Mouse (Mus musculus): ENCODE measurements around the gene Vav2. TPM values are rescaled to one million over a fixed set of nuclear protein-coding genes. Genes with fewer than 3 reads are reported as not detected.

Vav2 gene
- total and polyA plus RNA-seq, 2 experiments from 2014 or later, result 2.4 to 16.8 TPM

GRCm38 (mm10) chr2:27462901-27463300 lies 36.1 kb upstream of the Vav2 start:
- Histone ChIP-seq H3K9me3 (replicated peaks; ENCODE audit: control insufficient read depth, low read length) (no peaks in the 10 kb centered on the region), H3K9ac (replicated peaks; ENCODE audit: low read depth, low read length) (no peak overlapping the region), H3K4me1 (ENCODE audit: control insufficient read depth, insufficient read depth) (no peaks in the 10 kb centered on the region), H3K4me3 (ENCODE audit: low read depth, low read length) (no peak overlapping the region), H3K4me2 (ENCODE audit: low read depth, low read length) (no peak overlapping the region), H3K36me3 (replicated peaks; ENCODE audit: control insufficient read depth, insufficient read depth, low read length) (peaks cover 61% of the 10 kb centered on the region), H3K27ac (ENCODE audit: low read depth) (no peak overlapping the region), H3K27me3 (ENCODE audit: control insufficient read depth, insufficient read depth, low read length) (no peaks in the 10 kb centered on the region)
- ATAC-seq (ENCODE audit: insufficient read depth, low read depth) (no peak), DNase-seq (ENCODE audit: low spot score) (no peak)
- WGBS, result 84% methylated on average over 4 of the region's 4 CpGs
- no peak for TF ChIP-seq CTCF (IDR thresholded peaks at IDR 0.05; ENCODE audit: low read depth)
- TF ChIP-seq EP300 (IDR thresholded peaks at IDR 0.05; ENCODE audit: low read depth), result no peak

GRCm38 (mm10) chr2:27461881-27462660 lies 35.2 kb upstream of the Vav2 start:
- Histone ChIP-seq H3K27me3 (ENCODE audit: control insufficient read depth, insufficient read depth, low read length) (no peaks in the 10 kb centered on the region), H3K36me3 (replicated peaks; ENCODE audit: control insufficient read depth, insufficient read depth, low read length) (peaks cover 69% of the 10 kb centered on the region), H3K9ac (replicated peaks; ENCODE audit: low read depth, low read length) (no peak overlapping the region), H3K4me2 (ENCODE audit: low read depth, low read length) (no peak overlapping the region), H3K4me1 (ENCODE audit: control insufficient read depth, insufficient read depth) (no peaks in the 10 kb centered on the region), H3K4me3 (ENCODE audit: low read depth, low read length) (no peak overlapping the region), H3K27ac (ENCODE audit: low read depth) (no peak overlapping the region), H3K9me3 (replicated peaks; ENCODE audit: control insufficient read depth, low read length) (no peaks in the 10 kb centered on the region)
- 85% methylated on average over 4 of the region's 4 CpGs for WGBS
- DNase-seq (ENCODE audit: low spot score) (no peak), ATAC-seq (ENCODE audit: insufficient read depth, low read depth) (no peak)
- TF ChIP-seq CTCF (IDR thresholded peaks at IDR 0.05; ENCODE audit: low read depth) (no peak), EP300 (IDR thresholded peaks at IDR 0.05; ENCODE audit: low read depth) (no peak)

DNA sequence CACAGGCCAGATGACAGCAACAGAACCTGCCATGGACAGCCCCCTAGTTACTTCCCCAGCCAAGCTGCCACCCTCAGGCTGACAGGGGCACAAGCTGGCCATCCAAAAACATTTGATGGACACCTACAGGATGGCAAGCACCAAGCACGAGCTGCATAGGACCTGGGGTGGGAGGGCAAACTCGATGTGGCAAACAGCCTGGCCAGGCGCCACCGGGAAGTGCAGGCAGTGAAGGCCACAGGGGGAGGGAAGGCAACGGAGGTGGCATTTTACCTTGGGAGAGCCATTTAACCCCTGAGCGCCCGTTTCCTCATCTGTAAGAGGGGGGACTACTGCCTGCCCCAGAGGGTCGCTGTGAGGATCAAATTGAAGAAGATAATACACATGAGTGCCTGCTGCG lies 33.8 kb upstream of the Vav2 start:
- WGBS, result 68% methylated on average over 9 of the region's 9 CpGs
- DNase-seq (ENCODE audit: low spot score) (no peak), ATAC-seq (ENCODE audit: insufficient read depth, low read depth) (no peak)
- Histone ChIP-seq H3K9ac (replicated peaks; ENCODE audit: low read depth, low read length) (no peak overlapping the region), H3K4me2 (ENCODE audit: low read depth, low read length) (no peak overlapping the region), H3K9me3 (replicated peaks; ENCODE audit: control insufficient read depth, low read length) (no peaks in the 10 kb centered on the region), H3K27me3 (ENCODE audit: control insufficient read depth, insufficient read depth, low read length) (no peaks in the 10 kb centered on the region), H3K4me1 (ENCODE audit: control insufficient read depth, insufficient read depth) (no peaks in the 10 kb centered on the region), H3K36me3 (replicated peaks; ENCODE audit: control insufficient read depth, insufficient read depth, low read length) (peaks cover 82% of the 10 kb centered on the region), H3K4me3 (ENCODE audit: low read depth, low read length) (no peak overlapping the region), H3K27ac (ENCODE audit: low read depth) (no peak overlapping the region)
- TF ChIP-seq EP300 (IDR thresholded peaks at IDR 0.05; ENCODE audit: low read depth), result no peak
- TF ChIP-seq CTCF (IDR thresholded peaks at IDR 0.05; ENCODE audit: low read depth), result no peak

- Histone ChIP-seq H3K27ac (ENCODE audit: low read depth) (no peak overlapping the region), H3K9me3 (replicated peaks; ENCODE audit: control insufficient read depth, low read length) (no peaks in the 10 kb centered on the region), H3K9ac (replicated peaks; ENCODE audit: low read depth, low read length) (no peak overlapping the region), H3K4me1 (ENCODE audit: control insufficient read depth, insufficient read depth) (no peaks in the 10 kb centered on the region), H3K4me2 (ENCODE audit: low read depth, low read length) (no peak overlapping the region), H3K4me3 (ENCODE audit: low read depth, low read length) (no peak overlapping the region), H3K27me3 (ENCODE audit: control insufficient read depth, insufficient read depth, low read length) (no peaks in the 10 kb centered on the region), H3K36me3 (replicated peaks; ENCODE audit: control insufficient read depth, insufficient read depth, low read length) (peaks cover 87% of the 10 kb centered on the region)
- ATAC-seq (ENCODE audit: insufficient read depth, low read depth) (no peak), DNase-seq (ENCODE audit: low spot score) (no peak)
- TF ChIP-seq CTCF (IDR thresholded peaks at IDR 0.05; ENCODE audit: low read depth) (no peak), EP300 (IDR thresholded peaks at IDR 0.05; ENCODE audit: low read depth) (no peak)
- 81% methylated on average over 5 of the region's 5 CpGs for WGBS
These were observed 33.3 kb upstream of the Vav2 start for GRCm38 (mm10) chr2:27460163-27460562.

DNA sequence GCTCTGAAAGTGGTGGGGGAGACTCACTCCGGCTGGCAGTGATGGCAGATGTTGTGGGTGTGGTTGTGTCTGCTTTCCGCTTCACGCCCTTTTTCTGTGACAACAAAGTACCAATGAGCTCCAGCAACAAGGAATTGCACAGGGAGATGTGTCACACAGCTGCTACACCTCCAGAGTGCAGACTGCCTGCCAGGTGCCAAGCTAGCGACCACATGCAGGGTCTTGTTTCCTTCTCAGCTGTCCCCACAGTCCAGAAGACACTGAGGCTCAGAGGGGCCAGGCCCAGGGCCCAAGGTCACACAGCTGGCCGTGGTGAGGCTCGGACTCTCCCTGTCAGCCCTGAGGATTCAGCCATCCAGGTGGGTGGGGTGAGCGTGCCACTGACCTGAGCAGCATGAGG lies 32.9 kb upstream of the Vav2 start:
- no peak overlapping the region for H3K27ac ChIP-seq (ENCODE audit: low read depth)
- TF ChIP-seq EP300 (IDR thresholded peaks at IDR 0.05; ENCODE audit: low read depth) (no peak), CTCF (IDR thresholded peaks at IDR 0.05; ENCODE audit: low read depth) (no peak)
- WGBS, result 88% methylated on average over 7 of the region's 7 CpGs
- H3K27me3 ChIP-seq (ENCODE audit: control insufficient read depth, insufficient read depth, low read length), result no peaks in the 10 kb centered on the region
- peaks cover 91% of the 10 kb centered on the region for H3K36me3 ChIP-seq (replicated peaks; ENCODE audit: control insufficient read depth, insufficient read depth, low read length)
- H3K9me3 ChIP-seq (replicated peaks; ENCODE audit: control insufficient read depth, low read length), result no peaks in the 10 kb centered on the region
- DNase-seq (ENCODE audit: low spot score) (no peak), ATAC-seq (ENCODE audit: insufficient read depth, low read depth) (no peak)
- no peak overlapping the region for H3K4me2 ChIP-seq (ENCODE audit: low read depth, low read length)
- no peak overlapping the region for H3K4me3 ChIP-seq (ENCODE audit: low read depth, low read length)
- H3K9ac ChIP-seq (replicated peaks; ENCODE audit: low read depth, low read length), result no peak overlapping the region
- no peaks in the 10 kb centered on the region for H3K4me1 ChIP-seq (ENCODE audit: control insufficient read depth, insufficient read depth)

- Histone ChIP-seq H3K27me3 (ENCODE audit: control insufficient read depth, insufficient read depth, low read length) (no peaks in the 10 kb centered on the region), H3K4me2 (ENCODE audit: low read depth, low read length) (no peak overlapping the region), H3K9me3 (replicated peaks; ENCODE audit: control insufficient read depth, low read length) (no peaks in the 10 kb centered on the region), H3K4me1 (ENCODE audit: control insufficient read depth, insufficient read depth) (no peaks in the 10 kb centered on the region), H3K36me3 (replicated peaks; ENCODE audit: control insufficient read depth, insufficient read depth, low read length) (peaks cover 98% of the 10 kb centered on the region), H3K4me3 (ENCODE audit: low read depth, low read length) (no peak overlapping the region), H3K27ac (ENCODE audit: low read depth) (no peak overlapping the region), H3K9ac (replicated peaks; ENCODE audit: low read depth, low read length) (no peak overlapping the region)
- 65% methylated on average over 14 of the region's 14 CpGs for WGBS
- TF ChIP-seq CTCF (IDR thresholded peaks at IDR 0.05; ENCODE audit: low read depth) (no peak), EP300 (IDR thresholded peaks at IDR 0.05; ENCODE audit: low read depth) (no peak)
- no peak for DNase-seq (ENCODE audit: low spot score)
- ATAC-seq (ENCODE audit: insufficient read depth, low read depth), result no peak
These were observed 23.4 kb upstream of the Vav2 start for GRCm38 (mm10) chr2:27450226-27450625.
